Mouse (Mus musculus) liver, adult 2 months (tissue): ENCODE measurements around the gene Ndufa12.

Experiments
- CTCF ChIP-seq: fragments of 200-500 bp; IDR thresholded peaks from 2 replicates; pipeline ENCODE4 v1.5.1; 2011; ENCODE audit warnings: low read depth, low read length, control low read depth
- POLR2A ChIP-seq: fragments of 200-500 bp; IDR thresholded peaks from 2 replicates; pipeline ENCODE4 v1.6.1; 2011; ENCODE audit warnings: low read length, control low read depth; ENCODE audit not compliant: insufficient read depth; ENCODE audit errors: extremely low read depth

- TF ChIP-seq CTCF (no peak), POLR2A (no peak)
Measured at GRCm38 (mm10) chr10:94225026-94225750, 26.7 kb downstream of the Ndufa12 start.
